Mouse (Mus musculus) heart, adult 2 months (tissue): ENCODE measurements around the gene Nphs1. TPM values are rescaled to one million over a fixed set of nuclear protein-coding genes. Genes with fewer than 3 reads are reported as not detected.
A peak's percentile ranks its signal among the peaks of the same experiment; 100 is the strongest.

Experiments used
- DNase-seq, 2 experiments: peaks; one replicate each; pipeline ENCODE4 v3.0.0; 2021
- H3K27ac ChIP-seq: fragments of 200-600 bp; 2 replicates; pipeline ENCODE4 v1.8.1; 2022
- H3K27me3 ChIP-seq: fragments of 200-500 bp; 2 replicates; pipeline ENCODE4 v1.6.1; 2012; ENCODE audit warnings: mild to moderate bottlenecking, low read length, inconsistent platforms, mixed read lengths; ENCODE audit not compliant: control insufficient read depth, insufficient read depth
- H3K36me3 ChIP-seq: fragments of 200-500 bp; 2 replicates; pipeline ENCODE4 v1.6.1; 2012; ENCODE audit warnings: low read length, inconsistent platforms; ENCODE audit not compliant: control insufficient read depth, insufficient read depth
- H3K4me1 ChIP-seq: fragments of 200-500 bp; 2 replicates; pipeline ENCODE4 v1.6.1; 2011; ENCODE audit warnings: low read length; ENCODE audit not compliant: control insufficient read depth, insufficient read depth
- H3K4me3 ChIP-seq: fragments of 200-600 bp; 2 replicates; pipeline ENCODE4 v1.8.1; 2022
- H3K79me2 ChIP-seq: fragments of 200-500 bp; replicated peaks from 2 replicates; pipeline ENCODE4 v1.6.1; 2012; ENCODE audit warnings: mild to moderate bottlenecking, inconsistent platforms, low read length, moderate library complexity, mixed read lengths; ENCODE audit not compliant: control insufficient read depth, insufficient read depth
- H3K9ac ChIP-seq: fragments of 200-500 bp; 2 replicates; pipeline ENCODE4 v1.6.1; 2012; ENCODE audit warnings: low read depth, mild to moderate bottlenecking, control low read depth, inconsistent platforms, low read length, mixed read lengths
- CTCF ChIP-seq: fragments of 200-600 bp; IDR thresholded peaks from 2 replicates; pipeline ENCODE4 v1.8.1; 2022; ENCODE audit warnings: antibody characterized with exemption, mild to moderate bottlenecking, moderate library complexity
- EP300 ChIP-seq: fragments of 200-500 bp; IDR thresholded peaks from 2 replicates; pipeline ENCODE4 v1.6.1; 2011; ENCODE audit warnings: low read depth, low read length, control low read depth; ENCODE audit not compliant: insufficient read depth
- POLR2A ChIP-seq: fragments of 200-500 bp; IDR thresholded peaks from 2 replicates; pipeline ENCODE4 v1.6.1; 2011; ENCODE audit warnings: mild to moderate bottlenecking, low read depth, low read length, control low read depth; ENCODE audit not compliant: insufficient read depth
- WGBS: fragments of 180-500 bp; shearing (Covaris S2); methylation state at CpG from one replicate; pipeline ENCODE4 v1.1.7; 2018; 5-methylcytosine and 5-hydroxymethylcytosine counted together
- intact Hi-C: fragments of 180-260 bp; cut with DNase I; formaldehyde crosslinking; loops from one replicate; pipeline ENCODE4 v1.15.1; 2025
- polyA plus RNA-seq: library from polyadenylated mRNA; depleted of rRNA; stranded (reverse); fragments of >200 nt; gene quantifications from 2 replicates; pipeline ENCODE4 v1.2.3, GENCODE M21; 2012
- total RNA-seq, 2 experiments: library from RNA; stranded (reverse); gene quantifications; 2 replicates each; pipeline ENCODE4 v1.2.3; 2021

Gene Nphs1
- total and polyA plus RNA-seq, 3 experiments: 0.04 TPM; not detected in 2

- Histone ChIP-seq H3K27ac (peak overlapping the region; percentile 66), H3K4me3 (peak overlapping the region; percentile 64), H3K79me2 (no peaks in the 10 kb centered on the region), H3K27me3 (no peaks in the 10 kb centered on the region), H3K36me3 (no peaks in the 10 kb centered on the region), H3K9ac (peak overlapping the region; percentile 7), H3K4me1 (peaks cover 2% of the 10 kb centered on the region; the same call in 1 of the 2 replicates)
- intact Hi-C loops: no loop called here
- peak in 1 of 2 experiments; percentile 28 for DNase-seq
- TF ChIP-seq POLR2A: no peak
- no peak for TF ChIP-seq EP300
- no peak for TF ChIP-seq CTCF
- WGBS: 5% methylated on average over 9 of the region's 9 CpGs
These were observed 35.6 kb upstream of the Nphs1 start for GRCm38 (mm10) chr7:30422560-30422959.

- Histone ChIP-seq H3K36me3 (no peaks in the 10 kb centered on the region), H3K4me1 (peaks cover 2% of the 10 kb centered on the region; the same call in 1 of the 2 replicates), H3K27me3 (no peaks in the 10 kb centered on the region), H3K4me3 (peak overlapping the region; percentile 64), H3K27ac (peak overlapping the region; percentile 66), H3K79me2 (no peaks in the 10 kb centered on the region), H3K9ac (peak overlapping the region; percentile 7)
- DNase-seq: peak; percentile 47 to 65
- no peak for TF ChIP-seq CTCF
- TF ChIP-seq EP300: no peak
- 15% methylated on average over 23 of the region's 23 CpGs for WGBS
- intact Hi-C loops: no loop called here
These were observed 35.0 kb upstream of the Nphs1 start for GRCm38 (mm10) chr7:30423071-30423641.

GRCm38 (mm10) chr7:30429327-30429726 is 28.8 kb upstream of the Nphs1 start:
- no peak overlapping the region for H3K27ac ChIP-seq
- H3K4me3 ChIP-seq: no peak overlapping the region
- H3K27me3 ChIP-seq: no peaks in the 10 kb centered on the region
- H3K79me2 ChIP-seq: no peaks in the 10 kb centered on the region
- no peaks in the 10 kb centered on the region for H3K4me1 ChIP-seq
- H3K36me3 ChIP-seq: no peaks in the 10 kb centered on the region
- intact Hi-C loops: no loop called here
- H3K9ac ChIP-seq: no peak overlapping the region
- DNase-seq: no peak
- TF ChIP-seq CTCF (no peak), EP300 (no peak), POLR2A (no peak)

GRCm38 (mm10) chr7:30430191-30430590 is 27.9 kb upstream of the Nphs1 start:
- Histone ChIP-seq H3K36me3 (no peaks in the 10 kb centered on the region), H3K27ac (no peak overlapping the region), H3K4me1 (no peaks in the 10 kb centered on the region), H3K79me2 (no peaks in the 10 kb centered on the region), H3K4me3 (no peak overlapping the region), H3K9ac (no peak overlapping the region), H3K27me3 (no peaks in the 10 kb centered on the region)
- DNase-seq: no peak
- intact Hi-C loops: no loop called here
- WGBS: 18% methylated on average over 2 of the region's 2 CpGs
- TF ChIP-seq EP300 (no peak), CTCF (no peak), POLR2A (no peak)

GRCm38 (mm10) chr7:30431793-30432192 is 26.3 kb upstream of the Nphs1 start:
- no peaks in the 10 kb centered on the region for H3K79me2 ChIP-seq
- H3K27ac ChIP-seq: no peak overlapping the region
- H3K27me3 ChIP-seq: peaks cover 2% of the 10 kb centered on the region; the same call in 1 of the 2 replicates
- peak; percentile 45 to 55 for DNase-seq
- no peak overlapping the region for H3K9ac ChIP-seq
- TF ChIP-seq CTCF: peak; percentile 59
- no peak for TF ChIP-seq POLR2A
- 0 out of 2 replicates have a peak, but pooled peaks have one; percentile 17 for TF ChIP-seq EP300
- no peaks in the 10 kb centered on the region for H3K36me3 ChIP-seq
- intact Hi-C loops: loop anchor here (1.0 kb wide), 1 partner anchor 58 kb away; no protein-coding TSS in a partner anchor
- no peaks in the 10 kb centered on the region for H3K4me1 ChIP-seq
- no peak overlapping the region for H3K4me3 ChIP-seq
- 10% methylated on average over 3 of the region's 3 CpGs for WGBS

- H3K36me3 ChIP-seq: no peaks in the 10 kb centered on the region
- H3K79me2 ChIP-seq: no peaks in the 10 kb centered on the region
- H3K27ac ChIP-seq: no peak overlapping the region
- no peaks in the 10 kb centered on the region for H3K4me1 ChIP-seq
- intact Hi-C loops: no loop called here
- WGBS: under 1% methylated on average over 10 of the region's 10 CpGs
- peaks cover 2% of the 10 kb centered on the region; the same call in 1 of the 2 replicates for H3K27me3 ChIP-seq
- no peak overlapping the region for H3K9ac ChIP-seq
- TF ChIP-seq POLR2A: no peak
- TF ChIP-seq CTCF: no peak
- no peak for TF ChIP-seq EP300
- no peak overlapping the region for H3K4me3 ChIP-seq
- no peak for DNase-seq
These were observed 23.9 kb upstream of the Nphs1 start for GRCm38 (mm10) chr7:30434238-30434637.
